Mouse (Mus musculus) G1E (cell line): ENCODE measurements at regions not wholly inside any gene's neighbourhood (a gene's known extent, or its start where the extent isn't known, plus 50 kb on each side); places are given as distances from the start of the nearest gene placed in this dataset.

Experiments used
- CTCF ChIP-seq: IDR thresholded peaks from 2 replicates; pipeline ENCODE4 v1.5.1; 2012; ENCODE audit warnings: low read depth, low read length, inconsistent platforms, mixed read lengths
- GATA1 ChIP-seq: IDR thresholded peaks from 2 replicates; pipeline ENCODE4 v1.6.1; 2012; ENCODE audit warnings: borderline replicate concordance, low read length, inconsistent platforms, mixed read lengths
- POLR2AphosphoS5 ChIP-seq: IDR thresholded peaks from 2 replicates; pipeline ENCODE4 v1.6.1; 2012; ENCODE audit warnings: low read depth, low read length, inconsistent platforms; ENCODE audit not compliant: insufficient replicate concordance
- TAL1 ChIP-seq: conservative IDR thresholded peaks from 2 replicates; pipeline ENCODE4 v1.6.1; 2012; ENCODE audit warnings: low read depth, low read length, inconsistent platforms, mixed read lengths

DNA sequence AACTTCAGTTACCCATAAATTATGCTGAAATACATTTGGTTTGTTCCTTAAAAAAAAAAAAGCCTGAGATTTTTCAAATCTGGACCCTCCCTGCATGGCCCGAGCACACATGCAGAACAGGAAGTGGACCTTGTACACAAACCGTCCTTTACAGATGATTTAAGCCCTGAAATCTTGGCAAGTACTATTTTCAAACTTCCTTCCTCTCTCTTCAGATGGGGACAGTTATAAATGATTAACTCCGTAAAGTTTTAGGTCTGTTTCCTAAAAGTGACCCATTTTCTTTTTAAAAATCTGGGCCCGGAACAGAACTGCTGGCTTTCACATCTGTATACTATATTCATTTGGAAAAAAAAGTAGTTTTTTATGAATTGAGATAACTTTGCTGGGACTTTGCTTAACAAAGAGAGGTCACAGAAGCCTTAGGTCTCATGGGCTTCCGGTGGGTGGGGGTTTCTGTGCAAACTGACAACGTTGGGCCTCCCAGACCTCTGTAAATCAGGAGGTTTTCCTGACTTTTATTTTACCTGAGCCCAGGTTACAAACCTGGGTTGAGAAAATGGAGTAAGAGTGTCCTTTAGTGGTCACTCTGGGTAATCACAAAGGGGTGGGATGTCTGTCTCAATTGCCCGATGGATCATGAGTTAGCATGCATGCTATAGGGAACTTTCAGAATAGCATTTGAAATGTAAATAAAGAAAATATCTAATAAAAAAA, 368.4 kb downstream of the Ankrd50 start:
- no peak for TF ChIP-seq CTCF
- TF ChIP-seq GATA1 = no peak
- no peak for TF ChIP-seq POLR2AphosphoS5
- no peak for TF ChIP-seq TAL1
